Mouse (Mus musculus) megakaryocyte, embryonic 14.5 days (primary cell): Measurements from ENCODE around the gene Cnot3.

ENCODE experiments used
- FLI1 ChIP-seq: IDR thresholded peaks from 2 replicates; pipeline ENCODE4 v1.6.1; 2012; ENCODE audit warnings: low read length, inconsistent platforms, mixed read lengths
- GATA1 ChIP-seq: IDR thresholded peaks from 3 replicates; pipeline ENCODE4 v1.6.1; 2012; ENCODE audit warnings: mixed read lengths, low read length, inconsistent platforms, borderline replicate concordance

DNA sequence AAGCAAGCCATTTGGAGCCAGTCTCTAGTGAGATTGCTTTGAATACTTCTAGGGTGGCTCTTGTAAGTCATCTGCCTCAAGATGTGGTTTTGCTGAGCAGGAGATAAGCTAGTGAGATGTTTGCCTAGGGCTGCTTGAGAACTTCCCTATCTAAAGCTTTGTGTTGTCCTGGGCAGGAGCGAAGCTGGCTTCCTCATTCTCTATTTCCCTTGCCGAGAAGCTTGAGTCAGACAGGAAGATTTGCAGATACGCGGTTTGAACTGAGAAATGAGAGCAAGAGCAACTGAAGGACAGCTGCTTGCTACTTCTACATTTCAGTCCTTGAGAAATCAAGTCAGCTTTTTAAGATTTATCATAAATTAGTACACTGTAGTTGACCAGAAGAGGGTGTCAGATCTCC, 62.0 kb downstream of the Cnot3 start:
- TF ChIP-seq GATA1 = no peak; the same call in 2 of the 3 replicates
- no peak for TF ChIP-seq FLI1
